Mouse (Mus musculus) fibroblast of lung, adult 2 months (primary cell): ENCODE results near the gene Mmrn1.
"Not testable (repeated sequence)": the region's sequence is repeated elsewhere in the genome, so short reads cannot be mapped to it uniquely, and the experiment has no call there.

ENCODE experiments used
- DNase-seq: peaks from one replicate; pipeline ENCODE4 v3.0.0-alpha.2; 2011; ENCODE audit warnings: low read depth

Mmrn1 gene

DNA sequence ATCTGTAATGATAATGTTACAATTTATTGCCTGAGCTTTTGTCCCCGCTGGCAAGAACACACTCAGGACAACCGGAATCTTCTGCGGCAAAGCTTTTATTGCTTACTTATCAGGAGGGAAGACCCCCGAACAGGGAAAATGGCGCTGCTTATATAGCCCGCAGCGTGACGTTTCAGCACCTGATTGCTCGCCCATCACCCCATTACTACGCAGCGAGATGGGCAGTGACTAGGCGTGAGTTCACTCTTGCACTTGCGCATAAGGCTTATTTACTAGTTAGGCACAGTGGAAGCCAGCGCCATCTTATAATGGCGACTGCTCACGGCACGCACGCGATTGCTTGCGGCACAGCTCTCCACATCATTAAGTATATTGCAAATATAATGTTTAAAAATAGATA is at the start of gene Mmrn1:
Gene Mmrn1 (plus strand): TSS at position 301 of the 400 bp plus-strand sequence.
- not testable (repeated sequence) for DNase-seq

- no peak for DNase-seq
Measured at GRCm38 (mm10) chr6:60880362-60880761, 44.4 kb upstream of the Mmrn1 start.

DNA sequence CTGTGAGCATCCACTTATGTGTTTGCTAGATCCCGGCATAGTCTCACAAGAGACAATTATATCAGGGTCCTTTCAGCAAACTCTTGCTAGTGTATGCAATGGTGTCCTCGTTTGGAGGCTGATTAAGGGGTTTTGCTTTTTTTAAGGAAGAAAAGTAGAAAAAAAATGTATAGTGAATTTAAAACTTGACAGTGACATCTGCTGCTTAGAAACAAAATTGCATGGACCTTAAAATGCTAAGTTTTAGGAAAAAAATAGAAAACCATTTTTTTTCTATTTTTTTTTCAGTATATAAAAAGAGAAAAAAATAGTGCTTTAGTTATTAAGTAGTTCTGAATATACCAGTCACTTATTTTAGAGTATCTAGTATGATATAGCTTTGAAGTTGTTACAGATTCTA is 43.2 kb upstream of the Mmrn1 start:
- no peak for DNase-seq

DNA sequence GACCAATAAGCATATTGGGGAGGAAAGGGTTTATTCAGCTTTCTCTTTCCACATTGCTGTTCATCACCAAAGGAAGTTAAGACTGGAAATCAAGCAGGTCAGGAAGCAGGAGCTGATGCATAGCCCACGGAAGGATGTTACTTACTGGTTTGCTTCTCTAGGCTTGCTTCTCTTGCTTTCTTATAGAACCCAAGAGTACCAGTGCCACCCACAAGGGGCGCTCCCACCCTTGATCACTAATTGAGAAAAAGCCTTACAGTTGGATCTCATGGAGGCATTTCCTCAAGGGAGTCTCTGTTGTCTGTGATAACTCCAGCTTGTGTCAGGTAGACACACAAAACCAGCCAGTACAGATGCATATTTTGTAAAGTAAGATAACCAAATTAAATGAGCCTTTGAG is 17.5 kb upstream of the Mmrn1 start:
- no peak for DNase-seq

- peak; percentile 2 for DNase-seq
Measured at GRCm38 (mm10) chr6:60931364-60931763, 6.6 kb downstream of the Mmrn1 start.

- DNase-seq = no peak
Measured at GRCm38 (mm10) chr6:60934835-60935234, 10.1 kb downstream of the Mmrn1 start.

DNA sequence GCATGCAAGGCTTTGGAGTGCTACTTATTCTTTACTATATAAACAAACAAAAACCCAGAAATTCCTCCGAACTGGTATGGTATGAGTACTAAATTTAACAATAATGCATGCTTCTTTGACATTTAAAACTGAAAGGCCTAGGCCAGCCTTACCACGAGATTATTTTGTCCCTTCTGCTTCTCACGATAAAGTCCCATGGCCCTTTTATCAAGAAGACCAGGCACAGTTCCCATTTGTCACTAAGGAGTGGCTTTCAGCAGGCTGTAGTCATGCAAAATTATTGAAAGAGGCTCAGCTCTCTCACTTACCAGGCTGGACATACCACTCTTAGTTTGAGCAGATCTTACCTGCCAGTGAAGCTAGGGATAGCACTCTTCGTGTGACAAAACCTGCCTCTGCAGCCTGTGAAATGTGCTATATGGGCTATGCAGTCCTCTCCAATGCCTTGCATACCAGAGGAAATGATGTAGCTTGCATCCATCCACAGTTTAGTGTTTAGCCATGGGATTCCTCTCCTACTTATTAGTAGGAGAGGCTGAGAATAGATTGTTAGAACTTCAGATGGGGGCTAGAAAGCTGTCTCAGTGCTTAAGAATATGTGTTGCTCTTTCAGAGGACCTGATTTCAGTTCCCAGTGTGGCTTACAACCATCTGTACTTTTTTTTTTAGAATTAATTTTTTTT is 10.8 kb downstream of the Mmrn1 start:
- DNase-seq = no peak

DNA sequence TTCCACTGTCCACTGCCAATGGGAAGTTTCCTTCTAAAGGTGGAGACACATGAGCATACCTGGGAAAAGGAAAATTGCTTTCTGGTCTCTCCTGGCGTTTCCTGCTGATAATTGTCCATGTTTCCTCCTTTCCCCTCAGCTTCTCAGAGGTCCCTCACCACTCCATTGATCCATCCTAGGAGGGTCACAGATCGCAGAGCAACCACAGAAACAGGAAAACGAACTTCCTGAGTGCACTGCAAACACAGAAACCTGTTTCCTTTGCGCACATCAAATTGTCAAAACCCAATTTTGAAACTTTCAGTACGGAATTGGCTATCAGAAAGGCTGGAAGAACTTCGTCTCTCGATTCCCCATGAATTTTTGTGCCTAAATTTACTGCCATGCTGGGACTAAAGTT is 19.4 kb downstream of the Mmrn1 start:
- DNase-seq = no peak

- DNase-seq = no peak
Measured at GRCm38 (mm10) chr6:60944621-60945020, 19.8 kb downstream of the Mmrn1 start.

GRCm38 (mm10) chr6:60950415-60950814 is 25.6 kb downstream of the Mmrn1 start:
- peak; percentile 2 for DNase-seq

- no peak for DNase-seq
Measured at GRCm38 (mm10) chr6:60961285-60961684, 36.5 kb downstream of the Mmrn1 start.

DNA sequence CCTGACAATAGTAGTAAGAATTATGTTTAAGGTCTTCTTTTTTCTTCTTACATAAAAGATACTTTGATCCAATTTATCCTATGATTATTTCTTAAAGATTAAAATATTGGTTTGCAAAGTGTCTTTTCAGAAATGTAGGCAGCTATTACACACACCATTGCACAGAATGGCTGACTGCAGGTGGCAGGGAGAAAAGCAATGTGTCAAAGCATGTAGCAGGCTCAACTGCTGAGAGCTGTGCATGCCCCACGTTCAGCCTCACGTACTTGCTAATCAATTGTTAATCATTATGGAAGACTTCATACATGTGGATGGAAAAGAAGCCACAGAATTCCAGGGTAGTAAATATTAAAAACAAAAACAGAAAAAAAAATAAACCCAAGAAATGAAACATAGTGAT is 37.1 kb downstream of the Mmrn1 start:
- no peak for DNase-seq

DNA sequence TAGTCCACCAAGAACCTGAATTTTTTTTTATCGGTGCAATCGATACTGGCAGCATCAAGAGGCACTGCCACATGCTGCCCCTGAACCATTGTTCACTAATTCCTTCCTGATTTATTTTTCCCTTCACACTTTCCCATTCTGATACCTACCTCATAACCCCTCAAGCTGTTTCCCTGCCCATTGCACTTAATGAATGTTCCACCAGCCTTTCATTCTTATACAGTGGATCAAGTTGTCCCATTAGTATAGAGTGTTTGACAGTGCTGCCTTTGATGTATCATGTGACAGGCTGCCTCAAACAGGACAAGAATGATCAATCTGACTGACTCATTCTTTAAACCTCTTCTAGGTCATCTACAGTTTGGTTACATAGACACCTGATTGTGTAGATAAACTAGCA is 37.9 kb downstream of the Mmrn1 start:
- DNase-seq = no peak

DNA sequence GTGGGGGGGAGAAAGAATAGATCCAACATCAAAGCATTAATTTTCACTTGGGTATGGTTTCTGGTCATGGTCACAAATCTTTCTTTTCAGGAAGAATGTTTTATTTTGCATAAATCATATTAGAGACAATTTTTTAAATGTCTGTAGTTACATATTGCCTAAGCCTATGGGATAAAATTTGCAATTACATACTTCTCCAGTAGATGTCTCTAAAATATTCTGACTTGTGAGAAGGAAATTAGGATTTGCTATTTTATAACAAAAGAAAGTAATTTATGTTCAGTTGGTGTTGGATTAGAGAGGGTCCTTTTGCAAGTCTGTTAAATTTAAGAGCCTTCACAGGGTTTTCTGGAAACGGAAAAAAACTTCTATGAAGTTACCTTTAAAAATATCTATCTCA is 39.0 kb downstream of the Mmrn1 start:
- DNase-seq = no peak

GRCm38 (mm10) chr6:60966931-60967330 is 42.2 kb downstream of the Mmrn1 start:
- no peak for DNase-seq

DNA sequence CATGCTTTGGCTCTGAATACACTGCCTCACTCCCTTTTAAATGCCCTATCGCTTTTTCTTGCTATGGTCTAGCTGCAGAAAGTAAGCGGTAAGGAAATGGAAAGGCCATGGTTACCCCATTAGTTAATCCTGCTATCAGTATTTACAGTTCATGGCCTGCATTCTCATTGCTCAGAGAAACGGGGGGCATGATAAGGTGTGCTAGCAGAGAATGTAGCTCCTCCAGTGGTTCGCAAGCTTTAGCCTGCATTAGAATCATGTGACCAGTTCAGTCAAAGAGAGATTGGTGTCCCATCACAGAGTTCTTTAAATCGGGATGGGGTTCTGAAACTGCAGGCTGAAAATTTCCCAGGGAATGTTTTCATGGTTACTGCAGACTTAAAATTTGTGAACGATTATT is 44.6 kb downstream of the Mmrn1 start:
- no peak for DNase-seq

- no peak for DNase-seq
Measured at GRCm38 (mm10) chr6:60970811-60971210, 46.0 kb downstream of the Mmrn1 start.

DNA sequence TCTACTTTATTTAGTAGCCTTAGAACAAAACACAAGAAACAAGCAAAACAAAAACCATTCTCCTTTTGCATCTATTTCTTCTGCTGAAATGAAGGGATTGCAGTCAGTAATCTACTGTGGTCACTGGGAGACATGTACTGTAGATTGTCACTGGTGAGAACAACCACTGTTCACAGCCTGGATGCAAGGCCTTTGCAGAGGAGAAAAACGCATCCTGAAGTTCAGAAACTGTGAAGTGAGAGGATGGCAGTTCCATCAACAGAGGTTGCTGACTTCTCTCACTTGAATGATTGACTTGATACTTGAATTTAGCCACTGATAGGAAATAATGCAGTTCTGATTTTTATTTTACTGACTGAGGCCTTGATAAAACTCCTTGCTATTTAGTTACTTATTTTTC is 53.8 kb downstream of the Mmrn1 start:
- no peak for DNase-seq

DNA sequence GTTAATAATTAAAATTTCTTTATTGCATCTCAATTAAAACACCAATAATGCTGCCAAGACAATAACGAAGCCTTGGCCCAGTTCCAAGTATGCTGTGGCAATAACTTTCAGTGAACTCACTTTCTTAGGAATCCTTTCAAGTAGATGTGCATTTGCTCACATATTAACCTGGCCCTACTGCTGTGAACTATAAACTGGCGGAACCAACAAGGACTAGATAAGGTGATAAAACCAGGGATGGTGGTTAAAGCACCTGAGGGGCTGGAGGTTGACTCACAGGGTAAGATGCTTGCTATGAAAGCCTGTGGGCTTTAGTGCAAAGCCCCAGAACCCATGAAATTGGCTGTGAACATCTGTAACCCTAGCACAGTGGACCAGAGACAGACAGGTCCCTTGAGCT is 54.3 kb downstream of the Mmrn1 start:
- no peak for DNase-seq

DNA sequence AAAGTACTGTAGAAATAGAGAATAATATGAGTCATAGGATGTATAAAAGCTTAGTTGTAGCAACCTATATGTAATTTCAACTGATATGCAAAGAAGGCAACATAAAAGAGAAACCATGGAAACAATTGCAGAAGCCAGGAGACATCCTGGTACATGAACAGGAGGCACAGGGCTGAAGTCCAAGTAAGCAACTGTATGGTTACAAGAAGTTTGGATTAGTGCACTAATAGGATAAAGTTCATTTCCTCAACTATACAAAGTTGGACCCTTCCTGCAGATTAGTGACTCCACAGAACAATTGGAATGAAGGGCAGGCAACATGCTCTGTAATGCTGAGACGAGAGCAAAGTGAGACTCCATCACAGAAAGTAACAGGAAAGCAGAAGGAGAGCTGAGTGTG is 59.6 kb downstream of the Mmrn1 start:
- DNase-seq = no peak

DNA sequence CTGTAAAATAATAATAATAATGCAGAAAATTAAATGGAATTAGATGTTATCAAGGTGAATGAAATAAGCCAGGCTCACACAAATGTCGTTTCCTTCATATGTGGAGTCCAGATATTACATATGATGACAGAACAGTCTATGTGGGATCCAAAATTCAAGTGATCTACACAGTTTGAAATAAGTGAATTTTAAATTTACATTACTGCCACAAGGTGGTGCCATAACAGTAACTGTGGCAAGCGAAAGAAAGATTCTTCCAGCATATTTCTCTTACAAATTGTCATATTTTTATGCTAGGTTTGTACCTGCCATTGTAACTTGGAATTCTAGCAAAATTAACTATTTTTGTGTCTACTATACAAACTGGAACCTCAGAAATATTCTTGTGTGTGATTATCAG is 61.1 kb downstream of the Mmrn1 start:
- DNase-seq = peak; percentile 3

- DNase-seq = no peak
Measured at GRCm38 (mm10) chr6:60986914-60987313, 62.1 kb downstream of the Mmrn1 start.

GRCm38 (mm10) chr6:60987804-60988203 is 63.0 kb downstream of the Mmrn1 start:
- DNase-seq = no peak

- DNase-seq = no peak
Measured at GRCm38 (mm10) chr6:60992366-60992765, 67.6 kb downstream of the Mmrn1 start.
